Mouse (Mus musculus) thymus, postnatal 14 days (tissue): ENCODE measurements around the gene Casp12.
"Not testable (repeated sequence)": the region's sequence is repeated elsewhere in the genome, so short reads cannot be mapped to it uniquely, and the experiment has no call there.

ENCODE experiments used
- DNase-seq: peaks from one replicate; pipeline ENCODE4 v3.0.0; 2021

The Casp12 gene

DNA sequence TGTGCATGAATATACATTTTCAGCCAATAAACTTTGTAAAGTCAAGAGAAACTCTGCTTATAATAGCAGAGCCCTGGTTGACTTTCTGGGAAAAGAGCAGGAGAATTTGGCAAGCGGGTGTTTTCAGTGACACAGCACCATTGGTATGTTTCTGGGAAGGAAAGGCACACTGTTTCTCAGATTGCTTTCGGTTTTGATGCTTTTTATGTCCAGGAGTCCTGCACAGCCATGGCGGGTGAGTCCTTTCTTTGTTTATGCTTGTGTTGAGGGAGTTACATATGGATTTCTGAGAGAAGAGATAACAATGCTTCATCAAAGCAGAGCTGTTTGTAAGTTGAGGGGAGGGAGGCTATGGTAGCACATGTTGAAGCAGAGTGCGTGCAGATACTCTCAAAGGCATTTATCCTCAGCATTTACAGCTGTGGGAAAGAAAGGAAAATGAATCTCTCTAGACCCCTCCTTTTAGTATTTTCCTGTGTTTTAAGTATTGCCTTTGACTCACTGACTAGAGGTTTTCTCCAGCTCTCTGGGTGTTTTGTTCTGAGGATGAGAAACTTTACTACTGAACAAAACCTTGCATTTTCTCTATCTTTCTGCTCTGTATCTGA lies at the start of gene Casp12:
TSS of gene Casp12 (plus strand) at position 140 of the 608 bp plus-strand sequence.
- no peak for DNase-seq

DNA sequence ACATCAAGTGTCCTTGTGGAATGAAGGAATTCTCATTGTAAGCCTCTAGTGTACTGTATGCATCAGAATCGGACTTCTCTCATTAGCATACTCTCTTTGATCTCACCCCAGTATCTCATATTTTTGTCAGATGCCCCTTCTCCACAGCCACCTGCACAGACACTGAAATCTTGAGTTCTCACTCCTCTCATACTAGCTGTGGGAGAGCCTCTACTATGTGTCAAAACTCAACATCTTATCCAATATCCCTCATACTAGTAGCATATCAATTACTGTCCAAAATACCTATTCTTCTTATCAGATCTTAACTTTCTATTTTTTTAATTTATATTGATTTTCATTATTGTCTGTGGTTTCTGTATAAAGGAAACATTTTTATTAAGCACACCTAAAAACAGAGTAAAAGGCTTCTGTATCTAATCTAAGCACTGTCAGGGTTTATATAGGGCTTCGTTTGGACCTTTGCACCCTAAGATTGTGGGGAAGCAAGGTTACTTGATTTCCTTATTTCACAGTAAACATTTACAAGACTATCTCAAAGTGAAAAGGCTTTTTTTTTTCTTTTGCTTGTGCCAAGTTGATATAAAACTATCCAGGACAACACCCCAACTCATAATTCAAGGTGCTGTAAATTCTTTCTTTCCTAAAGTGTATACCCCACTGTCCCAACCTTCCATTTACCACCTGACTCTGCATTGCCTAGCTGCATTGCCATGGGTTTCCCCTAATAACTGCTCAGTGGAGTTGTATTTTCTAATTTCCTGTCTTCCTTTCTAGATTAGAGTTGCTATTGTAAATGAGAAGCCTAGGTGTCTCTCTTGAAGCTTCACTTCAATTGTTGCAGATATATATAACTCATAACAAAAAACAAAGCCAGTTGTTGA lies 48.6 kb upstream of the Casp12 start:
- no peak for DNase-seq

DNA sequence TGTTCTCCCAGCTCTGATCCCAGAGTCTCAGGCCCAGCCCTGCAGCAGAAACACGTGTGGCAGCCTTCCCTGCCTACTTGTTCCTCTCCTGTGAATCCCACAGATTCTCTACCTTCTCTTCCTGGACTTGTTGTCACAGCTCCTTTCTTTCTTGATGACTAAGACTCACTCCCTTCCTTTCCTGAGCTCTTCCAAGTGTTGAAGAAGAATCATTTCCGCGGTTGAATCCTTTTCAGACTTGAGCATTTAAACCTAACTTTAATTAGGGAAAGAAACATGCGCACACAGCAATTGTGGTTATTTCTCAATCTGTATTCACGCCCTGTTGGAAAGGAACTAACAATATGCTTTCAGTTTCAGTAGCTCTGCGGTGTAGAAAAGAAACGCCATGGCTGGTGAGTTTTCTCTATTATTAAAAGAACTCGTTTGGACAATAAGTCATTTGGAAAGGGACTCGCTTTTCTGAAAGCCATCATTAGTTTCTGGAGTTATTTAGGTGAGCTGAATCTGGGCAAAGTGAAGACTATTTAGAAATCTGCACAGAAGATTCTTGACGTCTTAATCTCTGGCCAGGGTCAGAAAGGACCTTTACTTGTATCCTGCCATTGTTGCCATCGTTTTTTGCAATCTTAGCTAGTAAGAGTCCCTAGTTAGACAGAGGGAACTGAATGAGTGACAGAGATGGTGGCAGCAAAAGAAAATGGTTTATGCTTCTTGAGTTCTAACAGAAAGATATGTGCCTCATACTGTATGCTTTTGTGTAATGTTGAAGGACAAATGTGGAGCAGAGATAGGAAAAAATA lies 46.7 kb upstream of the Casp12 start, which contains the start of gene Casp1:
TSS of gene Casp1 (plus strand) at position 189 of the 803 bp plus-strand sequence.
- no peak for DNase-seq

DNA sequence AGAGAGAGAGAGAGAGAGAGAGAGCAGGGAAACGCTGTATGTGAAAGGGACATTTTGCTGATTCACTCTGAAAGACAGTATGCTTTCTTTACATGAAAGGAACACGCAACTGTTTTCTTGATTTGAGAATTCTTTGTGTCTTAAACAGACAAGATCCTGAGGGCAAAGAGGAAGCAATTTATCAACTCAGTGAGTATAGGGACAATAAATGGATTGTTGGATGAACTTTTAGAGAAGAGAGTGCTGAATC lies 46.2 kb upstream of the Casp12 start:
- no peak for DNase-seq

DNA sequence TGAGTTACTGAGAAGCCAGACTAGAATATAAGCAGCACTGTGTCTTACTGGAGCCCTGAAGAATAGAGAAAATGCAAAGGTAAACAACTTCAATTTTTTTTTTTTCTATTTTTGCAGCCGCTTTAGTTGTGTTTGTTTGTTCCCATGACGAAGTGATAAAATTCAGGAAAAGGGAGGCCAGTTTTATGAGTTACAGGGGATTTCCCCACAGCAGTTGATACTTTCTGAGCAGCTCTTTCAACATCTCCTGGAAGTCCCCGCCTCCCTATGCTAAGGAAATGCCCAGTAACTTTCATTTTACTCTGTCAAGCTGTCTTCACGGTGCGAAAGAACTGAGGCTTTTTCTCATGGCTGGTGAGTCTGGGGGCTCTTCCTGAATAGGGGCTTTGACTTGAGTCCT lies 36.7 kb upstream of the Casp12 start, which contains the start of gene Casp4:
TSS of gene Casp4 (plus strand) at position 268 of the 400 bp plus-strand sequence.
- DNase-seq = no peak

DNA sequence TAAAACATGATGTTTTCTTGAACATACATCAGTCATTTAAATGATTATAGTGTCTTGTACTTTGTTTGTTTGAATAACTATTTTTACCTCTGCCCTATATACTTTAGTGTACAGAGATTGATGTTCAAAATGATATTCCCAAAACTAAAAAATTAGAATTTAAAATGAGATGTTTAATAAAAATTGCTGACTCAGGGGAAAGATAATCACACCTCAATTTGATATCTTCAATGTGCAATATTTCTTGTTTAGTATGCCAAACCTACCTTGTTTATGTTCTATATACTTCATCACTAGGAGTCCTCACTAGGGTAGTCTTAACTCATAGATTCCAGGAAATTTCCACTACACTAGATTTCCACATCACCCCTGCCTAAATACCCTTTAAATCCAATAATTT lies 35.1 kb upstream of the Casp12 start:
- no peak for DNase-seq

DNA sequence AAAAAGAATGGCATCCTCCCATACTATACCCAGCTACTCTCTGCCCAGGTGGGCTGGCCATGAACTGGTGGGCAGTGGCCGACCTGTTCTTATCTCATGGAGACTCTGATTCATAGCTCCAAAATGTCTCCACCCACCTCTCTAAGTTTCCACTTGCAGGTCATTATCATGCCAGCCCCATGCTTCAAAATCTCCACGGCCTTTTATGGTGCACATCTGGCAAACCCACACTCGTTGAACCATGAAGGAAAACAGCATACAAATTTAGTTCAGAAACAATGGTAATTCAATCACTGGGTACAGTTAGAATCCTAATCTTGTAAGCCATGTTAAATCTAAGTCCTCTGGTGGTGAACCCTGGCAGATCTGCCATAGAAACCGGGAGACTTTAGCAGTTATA lies 33.8 kb upstream of the Casp12 start:
- no peak for DNase-seq

DNA sequence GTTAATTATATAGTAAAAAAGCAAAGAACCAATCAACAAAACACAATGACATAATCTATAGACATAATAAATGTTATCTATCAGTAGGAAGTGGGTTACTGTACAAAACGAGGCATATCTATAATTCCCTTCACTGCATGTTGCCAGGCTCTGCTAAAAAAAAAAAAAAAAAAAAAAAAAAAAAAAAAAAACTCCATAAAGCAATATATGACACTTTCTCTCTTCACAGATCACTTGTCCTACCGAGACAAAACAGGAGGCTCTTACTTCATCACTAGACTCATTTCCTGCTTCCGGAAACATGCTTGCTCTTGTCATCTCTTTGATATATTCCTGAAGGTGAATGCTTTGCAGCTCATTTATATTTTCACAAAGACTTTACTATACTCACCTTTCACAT lies 17.0 kb upstream of the Casp12 start:
- DNase-seq = no peak

DNA sequence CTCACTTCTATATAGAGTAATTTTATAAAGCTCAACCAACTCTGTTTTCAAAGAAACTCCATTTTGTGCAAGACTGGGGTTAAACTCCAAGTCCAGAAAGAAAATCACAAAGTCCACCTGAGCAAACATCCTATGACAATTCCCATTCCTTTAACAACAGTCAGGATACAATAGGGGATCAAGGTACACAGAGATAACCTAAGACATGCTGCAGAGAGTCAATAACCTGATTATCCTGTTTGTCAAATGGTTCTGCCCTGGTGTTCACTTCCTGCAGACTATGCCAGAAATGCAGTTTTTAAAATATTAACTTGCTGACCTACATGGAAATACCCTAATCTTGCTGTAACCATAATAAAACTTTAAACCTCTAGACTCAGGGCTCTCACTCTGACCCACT lies 12.8 kb upstream of the Casp12 start:
- DNase-seq = no peak

DNA sequence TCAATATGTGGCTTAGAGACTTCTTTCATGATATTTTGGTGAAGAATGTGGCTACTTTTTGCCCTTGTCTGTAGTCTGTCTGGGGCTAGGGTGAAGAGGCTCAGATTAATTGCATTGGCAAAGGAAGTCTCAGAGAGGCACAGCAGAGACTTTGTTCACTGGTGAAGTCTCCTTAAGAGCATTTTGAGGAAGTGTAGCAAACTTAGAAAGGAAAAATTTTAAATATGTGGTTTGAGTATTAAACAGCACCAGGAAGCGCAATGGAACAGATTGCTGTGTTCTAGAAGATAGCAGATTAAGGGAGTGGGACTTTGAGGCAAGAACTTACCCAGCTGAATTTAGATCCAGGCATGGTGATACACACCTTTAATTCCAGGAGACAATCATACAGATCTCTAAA lies 11.8 kb upstream of the Casp12 start:
- DNase-seq = no peak

DNA sequence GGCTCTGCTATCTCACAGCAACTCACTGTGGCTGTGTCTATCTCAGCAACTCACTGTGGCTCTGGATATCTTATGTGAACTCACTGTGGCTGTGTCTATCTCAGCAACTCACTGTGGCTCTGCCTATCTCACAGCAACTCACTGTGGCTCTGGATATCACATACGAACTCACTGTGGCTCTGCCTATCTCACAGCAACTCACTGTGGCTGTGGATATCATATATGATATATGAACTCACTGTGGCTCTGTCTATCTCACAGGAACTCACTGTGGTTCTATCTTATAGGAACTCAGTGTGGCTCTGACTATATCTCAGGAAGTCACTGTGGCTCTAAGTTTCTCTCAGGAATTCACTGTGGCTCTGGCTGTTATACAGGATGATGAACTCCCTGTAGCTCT lies 2.1 kb upstream of the Casp12 start:
- DNase-seq = no peak

DNA sequence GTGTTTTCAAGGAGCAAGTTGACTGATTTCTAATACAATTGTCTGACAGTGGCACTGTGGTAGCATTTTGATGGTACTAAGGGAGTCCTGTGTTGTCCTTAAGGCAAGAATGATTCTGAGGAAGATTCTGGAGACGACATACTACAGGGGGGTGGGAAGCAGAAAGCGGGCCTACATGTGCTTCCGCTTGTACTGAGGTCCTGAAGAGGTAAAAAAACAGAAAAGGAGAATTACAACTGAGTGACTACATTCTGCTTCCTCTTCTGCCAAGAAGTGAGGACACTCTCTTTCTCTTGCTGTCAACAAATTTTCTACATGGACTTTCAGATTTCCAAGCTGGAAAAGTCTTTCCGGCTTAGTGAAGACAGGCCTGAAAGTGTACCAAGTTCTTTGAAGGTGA lies 1.1 kb upstream of the Casp12 start:
- no peak for DNase-seq

DNA sequence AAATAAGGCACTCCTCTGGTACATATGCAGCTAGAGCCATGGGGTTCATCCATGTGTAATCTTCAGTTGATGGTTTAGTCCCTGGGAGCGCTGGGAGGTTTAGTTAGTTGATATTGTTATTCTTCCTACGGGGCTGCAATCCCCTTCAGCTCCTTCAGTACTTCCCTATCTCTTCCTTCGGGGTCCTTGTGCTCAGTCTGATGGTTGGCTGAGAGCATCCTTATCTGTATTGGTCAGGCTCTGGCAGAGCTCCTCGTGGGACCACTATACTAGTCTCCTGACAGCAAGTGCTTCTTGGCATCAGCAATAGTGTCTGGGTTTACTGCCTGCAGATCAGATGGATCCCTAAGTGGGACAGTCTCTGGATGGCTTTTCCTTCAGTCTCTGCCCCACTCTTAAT lies 2.2 kb downstream of the Casp12 start:
- no peak for DNase-seq

DNA sequence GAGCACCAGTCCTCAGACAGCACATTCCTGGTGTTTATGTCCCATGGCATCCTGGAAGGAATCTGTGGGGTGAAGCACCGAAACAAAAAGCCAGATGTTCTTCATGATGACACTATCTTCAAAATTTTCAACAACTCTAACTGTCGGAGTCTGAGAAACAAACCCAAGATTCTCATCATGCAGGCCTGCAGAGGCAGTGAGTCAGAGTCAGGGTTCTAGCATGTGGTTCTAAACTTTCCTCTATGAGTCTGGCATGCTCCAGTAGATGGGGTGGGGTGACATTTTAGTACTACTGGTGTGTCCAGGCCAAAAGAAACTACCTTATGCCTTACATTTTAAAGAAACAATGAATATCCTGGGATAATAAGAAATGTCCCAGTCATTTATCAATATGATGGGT lies 8.4 kb downstream of the Casp12 start:
- no peak for DNase-seq

DNA sequence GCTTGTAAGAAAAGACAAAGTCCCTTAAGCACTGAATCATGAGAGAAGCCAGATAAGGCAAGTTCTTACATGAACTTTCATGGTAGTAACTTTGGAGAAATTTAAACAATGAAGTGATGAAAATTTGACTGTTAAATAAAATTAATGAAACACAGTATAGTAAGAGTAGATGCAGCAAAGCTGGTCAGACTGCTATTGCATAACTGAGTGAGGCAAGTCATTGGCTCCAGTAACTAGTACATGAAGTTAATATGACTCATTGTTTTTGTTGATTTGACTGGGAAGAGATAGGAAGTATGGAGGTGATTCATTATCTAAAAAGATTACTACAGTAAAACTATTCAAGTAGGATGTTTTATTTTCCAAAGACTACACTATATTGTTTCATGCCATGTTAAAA lies 11.6 kb downstream of the Casp12 start:
- DNase-seq = no peak

DNA sequence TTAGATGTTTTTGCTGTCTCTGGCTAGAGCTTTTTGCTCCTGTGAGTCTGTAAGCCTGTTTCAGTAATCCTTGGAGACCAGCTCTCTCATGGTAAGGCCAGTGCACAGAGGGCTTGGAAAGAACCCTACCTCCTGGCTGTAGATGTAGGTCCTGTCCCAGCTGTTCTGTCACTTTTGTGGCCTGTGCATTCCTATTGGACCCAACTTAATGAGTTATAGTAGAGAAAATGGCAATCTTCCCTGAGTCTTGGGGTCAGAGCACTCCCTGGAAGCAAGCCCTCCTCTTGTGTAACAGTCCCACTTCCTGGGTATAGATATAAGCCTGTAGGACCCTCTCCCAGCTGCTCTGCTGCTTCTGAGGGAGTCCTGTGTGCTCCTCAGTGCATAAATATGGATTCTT lies 48.3 kb downstream of the Casp12 start:
- DNase-seq = no peak

DNA sequence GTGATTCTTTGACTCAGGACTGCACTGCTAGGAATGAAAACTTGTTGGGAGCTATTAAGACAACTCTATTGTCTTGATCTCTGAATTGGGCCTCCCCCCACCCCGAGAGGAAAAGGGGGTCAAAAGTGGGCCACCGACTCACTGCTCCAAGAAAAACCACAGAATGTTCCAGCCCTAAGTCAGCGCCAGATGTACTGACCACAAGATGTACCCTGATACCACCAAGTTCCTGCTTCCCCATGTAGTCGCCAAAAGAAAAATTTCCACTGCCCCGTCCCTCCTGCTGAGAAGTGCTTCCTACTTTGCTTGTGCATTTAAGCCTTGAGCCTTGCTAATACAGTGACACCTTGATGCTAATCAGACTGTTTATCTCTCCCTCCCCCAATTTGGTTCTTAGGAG lies 50.6 kb downstream of the Casp12 start:
- DNase-seq = not testable (repeated sequence)

DNA sequence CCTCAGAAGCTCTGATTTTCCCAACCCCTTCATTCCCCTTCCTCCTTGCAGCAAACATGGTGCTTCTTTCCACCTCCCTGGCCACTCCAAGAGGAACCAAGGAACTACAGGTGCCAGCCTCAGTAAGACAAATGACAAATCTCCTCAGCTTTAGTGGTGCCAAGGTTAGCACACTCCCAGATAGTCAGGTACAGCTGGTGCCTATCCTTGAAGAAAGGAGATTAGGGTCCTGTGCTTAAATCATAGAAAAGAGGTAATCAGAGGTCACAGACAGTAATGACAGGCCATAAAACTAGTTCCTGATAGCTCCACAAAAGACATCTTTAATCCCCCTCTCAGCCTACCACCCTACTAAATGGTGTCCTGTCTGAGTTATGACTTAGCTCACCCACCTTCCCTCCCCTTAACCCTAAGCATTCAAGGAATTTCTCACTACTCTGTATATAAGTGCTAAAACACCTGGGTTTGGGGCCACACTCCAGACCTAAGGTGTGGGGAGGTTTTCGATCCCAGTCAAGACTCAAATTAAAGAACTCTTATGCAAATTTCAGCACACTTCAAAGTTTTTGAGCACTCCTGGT lies 65.8 kb downstream of the Casp12 start:
- DNase-seq = no peak

DNA sequence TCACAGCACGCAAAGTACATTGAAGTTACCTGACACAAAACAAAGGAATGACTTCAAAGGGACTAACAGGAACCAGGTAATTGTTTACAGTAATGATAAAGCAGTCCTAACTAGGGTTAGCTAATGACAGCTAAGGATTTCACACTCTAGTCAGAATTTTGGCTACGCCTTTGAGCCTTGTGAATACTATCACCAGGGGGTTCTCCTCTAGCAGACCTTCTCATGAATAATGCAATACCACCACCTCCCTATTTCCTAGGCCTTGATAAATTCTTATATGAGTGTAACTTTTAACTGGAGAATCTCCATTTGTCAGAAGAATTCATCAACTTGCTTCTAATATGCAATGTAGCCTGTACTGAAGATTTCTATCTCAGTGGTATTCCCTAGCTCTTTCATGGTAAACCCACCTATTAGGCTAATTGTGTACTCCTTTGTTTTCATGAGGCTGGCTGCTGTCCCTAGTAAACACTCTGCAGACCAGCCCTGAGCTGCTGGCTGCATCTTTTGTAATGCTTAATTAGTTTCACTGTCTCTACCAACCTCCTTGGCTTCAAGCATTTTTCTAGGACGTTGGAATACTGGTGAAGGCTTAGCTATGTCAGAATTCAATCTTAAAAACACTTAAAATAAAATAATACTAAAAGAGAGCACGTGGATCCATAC lies 67.3 kb downstream of the Casp12 start:
- no peak for DNase-seq

DNA sequence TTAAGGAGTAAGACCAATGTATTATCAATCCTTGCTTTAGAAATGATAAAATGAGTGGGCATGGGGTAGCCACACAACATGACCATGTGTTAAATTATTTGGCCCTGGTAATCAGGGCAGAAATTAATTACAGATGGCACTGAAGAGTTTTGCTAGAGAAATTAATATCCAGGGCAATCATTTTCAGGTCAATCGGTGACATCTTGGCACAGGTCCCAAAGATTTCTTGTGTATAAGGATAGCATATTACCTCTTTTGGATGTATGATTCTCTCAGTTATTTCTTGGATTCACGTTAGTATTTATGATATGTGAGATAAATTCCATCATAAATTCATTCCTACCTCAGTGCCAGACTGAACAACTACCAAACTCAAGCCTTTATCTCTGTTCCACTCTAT lies 72.6 kb downstream of the Casp12 start:
- DNase-seq = no peak
